Mouse (Mus musculus) midbrain, postnatal 0 days (tissue): ENCODE results near the gene Ambra1. TPM values are rescaled to one million over a fixed set of nuclear protein-coding genes. Genes with fewer than 3 reads are reported as not detected.

Experiments used
- ATAC-seq: fragments of 200-750 bp; cut with Nextera tagmentation; 2 replicates; pipeline ENCODE4 v1.8.0; 2017; ENCODE audit warnings: moderate number of reproducible peaks, mild to moderate bottlenecking, moderate TSS enrichment, moderate library complexity; ENCODE audit not compliant: low FRiP score
- DNase-seq: peaks from one replicate; pipeline ENCODE4 v3.0.0-alpha.2; 2015; ENCODE audit warnings: low spot score
- H3K27ac ChIP-seq: fragments of 300-500 bp; sonication (generic); 2 replicates; pipeline ENCODE4 v1.5.1; 2014; ENCODE audit warnings: low read depth, mild to moderate bottlenecking, low read length, mixed read lengths
- H3K27me3 ChIP-seq: fragments of 300-500 bp; sonication (generic); 2 replicates; pipeline ENCODE4 v1.6.1; 2014; ENCODE audit warnings: low read length, control low read depth, mixed read lengths; ENCODE audit not compliant: insufficient read depth
- H3K36me3 ChIP-seq: fragments of 300-500 bp; sonication (generic); 2 replicates; pipeline ENCODE4 v1.6.1; 2014; ENCODE audit warnings: low read length, control low read depth, mixed read lengths; ENCODE audit not compliant: insufficient read depth
- H3K4me1 ChIP-seq: fragments of 300-500 bp; sonication (generic); 2 replicates; pipeline ENCODE4 v1.6.1; 2014; ENCODE audit warnings: mild to moderate bottlenecking, control low read depth, antibody characterized with exemption, low read length, mixed read lengths; ENCODE audit not compliant: insufficient read depth
- H3K4me2 ChIP-seq: fragments of 300-500 bp; sonication (generic); 2 replicates; pipeline ENCODE4 v1.6.1; 2014; ENCODE audit warnings: low read depth, mild to moderate bottlenecking, low read length, mixed read lengths; ENCODE audit not compliant: poor library complexity, severe bottlenecking
- H3K4me3 ChIP-seq: fragments of 300-500 bp; sonication (generic); 2 replicates; pipeline ENCODE4 v1.5.1; 2014; ENCODE audit warnings: low read depth, mild to moderate bottlenecking, low read length, moderate library complexity
- H3K9ac ChIP-seq: fragments of 300-500 bp; sonication (generic); replicated peaks from 2 replicates; pipeline ENCODE4 v1.6.1; 2014; ENCODE audit warnings: mild to moderate bottlenecking, low read length, moderate library complexity, mixed read lengths; ENCODE audit not compliant: poor library complexity, severe bottlenecking
- H3K9me3 ChIP-seq: fragments of 300-500 bp; sonication (generic); 2 replicates; pipeline ENCODE4 v1.6.1; 2016; ENCODE audit warnings: low read length, control low read depth
- CTCF ChIP-seq: IDR thresholded peaks from 2 replicates; pipeline ENCODE4 v1.5.1; 2016; ENCODE audit warnings: antibody characterized with exemption, mild to moderate bottlenecking
- WGBS: fragments of 180-500 bp; shearing (Covaris S2); extraction: QIAGEN DNeasy Blood & Tissue Kit; methylation state at CpG from one replicate; pipeline ENCODE4 v1.1.7; 2014; 5-methylcytosine and 5-hydroxymethylcytosine counted together
- microRNA-seq: library from miRNA; unstranded; fragments of <30 nt; microRNA quantifications from one replicate; pipeline ENCODE4, GENCODE M21; 2016; ENCODE audit warnings: borderline number of aligned reads
- polyA plus RNA-seq: library from polyadenylated mRNA; unstranded; fragments of >200 nt; fragmentation: Nextera tagmentation; extraction: Ambion mirVana; gene quantifications from 2 replicates; pipeline ENCODE4 v1.2.1, GENCODE M21; 2015
- total RNA-seq: library from RNA; depleted of rRNA; stranded (reverse); fragments of >200 nt; gene quantifications from 2 replicates; pipeline ENCODE4 v1.2.3, GENCODE M21; 2014; rRNA removed

Ambra1 gene
- total and polyA plus RNA-seq, 2 experiments from 2014 or later = 19.3 to 59.5 TPM

- DNase-seq (no peak), ATAC-seq (no peak)
- Histone ChIP-seq H3K27me3 (no peaks in the 10 kb centered on the region), H3K27ac (no peak overlapping the region), H3K9ac (no peak overlapping the region), H3K9me3 (no peaks in the 10 kb centered on the region), H3K4me2 (no peak overlapping the region), H3K4me1 (peaks cover 13% of the 10 kb centered on the region; the same call in 1 of the 2 replicates), H3K36me3 (no peaks in the 10 kb centered on the region), H3K4me3 (no peak overlapping the region)
- WGBS = 90% methylated on average over 5 of the region's 5 CpGs
- TF ChIP-seq CTCF = no peak
These were observed 236.4 kb downstream of the Ambra1 start for GRCm38 (mm10) chr2:91966367-91966766.

- Histone ChIP-seq H3K9ac (no peak overlapping the region), H3K36me3 (no peaks in the 10 kb centered on the region), H3K9me3 (no peaks in the 10 kb centered on the region), H3K4me3 (no peak overlapping the region), H3K4me2 (no peak overlapping the region), H3K4me1 (peaks cover 11% of the 10 kb centered on the region; the same call in 1 of the 2 replicates), H3K27me3 (no peaks in the 10 kb centered on the region), H3K27ac (no peak overlapping the region)
- DNase-seq = no peak
- no peak for TF ChIP-seq CTCF
- WGBS = 71% methylated on average over 11 of the region's 11 CpGs
- ATAC-seq = no peak
These were observed 238.0 kb downstream of the Ambra1 start for GRCm38 (mm10) chr2:91967962-91968361.

Small RNA genes lying within 50 kb of the gene (microRNA-seq; reads per million reads assigned to microRNA genes)
- gene Mir6999 = not detected

Other genes with a start within 250 kb of the Ambra1 start
- gene Ckap5, start 203.4 kb upstream of the Ambra1 start, total RNA-seq = 130 and 135 TPM in 2 replicates
- gene Ckap5, start 203.4 kb upstream of the Ambra1 start, polyA plus RNA-seq = 85.8 and 101 TPM in 2 replicates
- not detected in 2 replicates for gene F2, start 93.7 kb upstream of the Ambra1 start, total RNA-seq
- 0.10 and 0.16 TPM in 2 replicates for gene F2, start 93.7 kb upstream of the Ambra1 start, polyA plus RNA-seq
- gene Zfp408, start 80.3 kb upstream of the Ambra1 start, total RNA-seq = 14.9 and 20.5 TPM in 2 replicates
- gene Zfp408, start 80.3 kb upstream of the Ambra1 start, polyA plus RNA-seq = 9.7 and 10.7 TPM in 2 replicates
- 95.8 and 101 TPM in 2 replicates for gene Arhgap1, start 80.3 kb upstream of the Ambra1 start, total RNA-seq
- gene Arhgap1, start 80.3 kb upstream of the Ambra1 start, polyA plus RNA-seq = 96.6 and 99.3 TPM in 2 replicates
- gene Atg13, start 19.6 kb upstream of the Ambra1 start, total RNA-seq = 21.0 and 30.6 TPM in 2 replicates
- gene Atg13, start 19.6 kb upstream of the Ambra1 start, polyA plus RNA-seq = 30.4 and 31.5 TPM in 2 replicates
- 11.7 and 16.2 TPM in 2 replicates for gene Harbi1, start 19.3 kb upstream of the Ambra1 start, total RNA-seq
- 12.3 TPM in 2 replicates for gene Harbi1, start 19.3 kb upstream of the Ambra1 start, polyA plus RNA-seq
- gene Chrm4, start 197.1 kb downstream of the Ambra1 start, total RNA-seq = 1.8 and 4.0 TPM in 2 replicates
- 0.25 and 0.34 TPM in 2 replicates for gene Chrm4, start 197.1 kb downstream of the Ambra1 start, polyA plus RNA-seq
- 39.0 and 40.8 TPM in 2 replicates for gene Mdk, start 202.2 kb downstream of the Ambra1 start, total RNA-seq
- gene Mdk, start 202.2 kb downstream of the Ambra1 start, polyA plus RNA-seq = 71.0 and 71.4 TPM in 2 replicates
- 0.11 TPM in 1 of 2 replicates, not detected in the other for gene Gm9821, start 215.6 kb downstream of the Ambra1 start, total RNA-seq
- gene Gm9821, start 215.6 kb downstream of the Ambra1 start, polyA plus RNA-seq = 0.14 TPM in 1 of 2 replicates, not detected in the other
- gene Dgkz, start 245.7 kb downstream of the Ambra1 start, total RNA-seq = 99.8 and 144 TPM in 2 replicates
- 35.1 and 36.6 TPM in 2 replicates for gene Dgkz, start 245.7 kb downstream of the Ambra1 start, polyA plus RNA-seq